Mouse (Mus musculus): ENCODE measurements around the gene Cma1.

DNA sequence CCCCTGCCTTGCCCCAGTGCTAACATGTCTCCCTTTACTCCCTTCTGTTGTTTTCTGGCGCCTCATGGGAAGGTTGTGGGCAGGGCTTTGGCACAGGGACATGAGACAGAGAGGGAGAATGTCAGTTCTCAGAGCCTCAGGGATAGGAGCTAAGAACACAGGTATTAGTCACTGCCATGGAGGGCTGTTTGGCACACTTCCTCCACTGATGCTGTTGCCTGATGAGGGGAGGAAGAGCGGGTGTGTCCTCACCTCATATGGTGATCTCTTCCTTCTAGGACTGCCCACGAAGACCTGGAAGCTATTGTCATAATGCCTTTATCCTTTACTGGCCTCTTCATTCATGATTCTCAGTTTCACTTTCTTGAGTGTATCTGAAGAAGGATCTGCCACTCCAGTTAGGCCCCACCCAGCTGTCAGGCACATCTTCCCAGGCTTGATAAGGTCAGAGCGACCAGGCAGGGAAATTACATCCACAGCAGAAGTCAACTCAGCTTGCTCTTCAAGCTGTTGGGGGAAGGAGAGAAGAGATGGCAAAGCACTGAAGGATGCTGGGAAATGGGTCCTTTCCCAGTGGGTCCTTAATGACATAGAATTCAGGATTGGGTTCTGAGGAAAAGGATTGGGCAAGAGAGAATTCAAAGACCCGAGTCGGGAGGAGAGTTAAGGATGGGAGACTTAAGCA lies 6.0 kb upstream of the Cma1 start, which contains the start of gene Cma2:
- TF ChIP-seq CTCF (IDR thresholded peaks at IDR 0.05; ENCODE audit: control insufficient read depth, insufficient read depth, insufficient read length) (no peak), USF1 (IDR thresholded peaks at IDR 0.05; ENCODE audit: low read depth) (no peak), MAX (IDR thresholded peaks at IDR 0.05) (no peak), CEBPB (IDR thresholded peaks at IDR 0.05; ENCODE audit: low read depth) (no peak), MYOG (IDR thresholded peaks at IDR 0.05; ENCODE audit: control insufficient read depth, extremely low read depth, insufficient read length) (no peak), MYOD1 (IDR thresholded peaks at IDR 0.05; ENCODE audit: control insufficient read depth, insufficient read length, low read depth) (no peak), FOSL1 (IDR thresholded peaks at IDR 0.05; ENCODE audit: insufficient read depth, low read length, poor library complexity, severe bottlenecking) (no peak)
